Mouse (Mus musculus) midbrain, embryonic 13.5 days (tissue): Measurements from ENCODE around the gene Wfdc6b. TPM values are rescaled to one million over a fixed set of nuclear protein-coding genes. Genes with fewer than 3 reads are reported as not detected.

ENCODE experiments used
- polyA plus RNA-seq: library from polyadenylated mRNA; unstranded; fragments of >200 nt; fragmentation: Nextera tagmentation; extraction: Ambion mirVana; gene quantifications from 2 replicates; pipeline ENCODE4 v1.2.1, GENCODE M21; 2015

The Wfdc6b gene
- polyA plus RNA-seq, 1 experiment from 2014 or later: not detected

Other genes with a start within 250 kb of the Wfdc6b start
- gene Slpi, start 224.4 kb upstream of the Wfdc6b start, polyA plus RNA-seq: 0.36 TPM in 1 of 2 replicates, not detected in the other
- not detected in 2 replicates for gene Rbpjl, start 210.4 kb upstream of the Wfdc6b start, polyA plus RNA-seq
- gene Matn4, start 208.4 kb upstream of the Wfdc6b start, polyA plus RNA-seq: 0.26 and 0.39 TPM in 2 replicates
- gene Sdc4, start 169.6 kb upstream of the Wfdc6b start, polyA plus RNA-seq: 6.5 and 7.3 TPM in 2 replicates
- gene Sys1, start 156.6 kb upstream of the Wfdc6b start, polyA plus RNA-seq: 77.6 and 81.1 TPM in 2 replicates
- gene Gm20458, start 152.6 kb upstream of the Wfdc6b start, polyA plus RNA-seq: 4.5 and 5.2 TPM in 2 replicates
- not detected in 2 replicates for gene Trp53tg5, start 139.8 kb upstream of the Wfdc6b start, polyA plus RNA-seq
- 8.7 and 8.8 TPM in 2 replicates for gene Dbndd2, start 127.4 kb upstream of the Wfdc6b start, polyA plus RNA-seq
- 64.2 and 67.8 TPM in 2 replicates for gene Pigt, start 116.0 kb upstream of the Wfdc6b start, polyA plus RNA-seq
- 5.7 and 6.8 TPM in 2 replicates for gene Wfdc2, start 51.1 kb upstream of the Wfdc6b start, polyA plus RNA-seq
- not detected in 2 replicates for gene Spint3, start 40.1 kb upstream of the Wfdc6b start, polyA plus RNA-seq
- not detected in 2 replicates for gene Wfdc6a, start 28.1 kb upstream of the Wfdc6b start, polyA plus RNA-seq
- not detected in 2 replicates for gene Eppin, start 19.9 kb upstream of the Wfdc6b start, polyA plus RNA-seq
- gene Wfdc8, start 104 bp downstream of the Wfdc6b start, polyA plus RNA-seq: not detected in 2 replicates
- not detected in 2 replicates for gene Wfdc16, start 25.3 kb downstream of the Wfdc6b start, polyA plus RNA-seq
- not detected in 2 replicates for gene Wfdc10, start 42.5 kb downstream of the Wfdc6b start, polyA plus RNA-seq
- not detected in 2 replicates for gene Wfdc9, start 43.1 kb downstream of the Wfdc6b start, polyA plus RNA-seq
- gene Wfdc11, start 60.6 kb downstream of the Wfdc6b start, polyA plus RNA-seq: not detected in 2 replicates
- gene Wfdc13, start 71.6 kb downstream of the Wfdc6b start, polyA plus RNA-seq: not detected in 2 replicates
- not detected in 2 replicates for gene Spint4, start 85.0 kb downstream of the Wfdc6b start, polyA plus RNA-seq
- gene Spint5, start 101.8 kb downstream of the Wfdc6b start, polyA plus RNA-seq: not detected in 2 replicates
- 1.2 and 1.3 TPM in 2 replicates for gene Wfdc3, start 132.4 kb downstream of the Wfdc6b start, polyA plus RNA-seq
- 65.4 and 72.6 TPM in 2 replicates for gene Dnttip1, start 132.5 kb downstream of the Wfdc6b start, polyA plus RNA-seq
- gene Ube2c, start 156.4 kb downstream of the Wfdc6b start, polyA plus RNA-seq: 203 and 208 TPM in 2 replicates
- gene Tnnc2, start 166.4 kb downstream of the Wfdc6b start, polyA plus RNA-seq: not detected in 2 replicates
- gene Snx21, start 172.3 kb downstream of the Wfdc6b start, polyA plus RNA-seq: 17.2 and 19.1 TPM in 2 replicates
- 19.9 and 20.4 TPM in 2 replicates for gene Acot8, start 191.4 kb downstream of the Wfdc6b start, polyA plus RNA-seq
- 15.2 and 15.5 TPM in 2 replicates for gene Zswim3, start 191.6 kb downstream of the Wfdc6b start, polyA plus RNA-seq
- 25.4 and 25.8 TPM in 2 replicates for gene Zswim1, start 209.2 kb downstream of the Wfdc6b start, polyA plus RNA-seq
- not detected in 2 replicates for gene Spata25, start 215.0 kb downstream of the Wfdc6b start, polyA plus RNA-seq
- 92.0 and 94.2 TPM in 2 replicates for gene Ctsa, start 219.4 kb downstream of the Wfdc6b start, polyA plus RNA-seq
- gene Neurl2, start 219.9 kb downstream of the Wfdc6b start, polyA plus RNA-seq: 4.7 TPM in 2 replicates
- 69.1 and 96.1 TPM in 2 replicates for gene Pltp, start 244.2 kb downstream of the Wfdc6b start, polyA plus RNA-seq